Mouse (Mus musculus): ENCODE results near the gene Maff. TPM values are rescaled to one million over a fixed set of nuclear protein-coding genes. Genes with fewer than 3 reads are reported as not detected.
A peak's percentile ranks its signal among the peaks of the same experiment; 100 is the strongest.

The Maff gene
- polyA plus RNA-seq, 1 experiment from 2014 or later = 3.5 TPM

DNA sequence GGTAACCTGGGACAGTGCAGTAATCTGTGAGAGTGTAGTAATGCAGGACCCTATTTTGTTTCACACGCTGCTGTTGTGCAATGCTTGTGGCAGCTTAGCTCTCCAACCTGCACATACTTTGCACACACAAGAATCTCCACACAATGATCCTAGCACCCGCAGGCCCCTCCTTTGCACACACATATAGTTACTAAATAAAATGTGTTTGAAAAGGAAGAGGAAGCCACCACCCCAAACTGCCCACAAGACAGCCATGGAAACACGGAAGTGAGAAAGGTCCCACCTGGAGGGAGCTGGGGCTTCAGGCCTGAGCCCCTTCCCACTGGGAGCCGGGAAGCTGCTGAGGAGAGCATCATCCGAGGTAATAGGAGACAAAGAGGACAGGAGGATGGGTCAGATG, 7.4 kb upstream of the Maff start:
- no peak overlapping the region for H3K4me3 ChIP-seq (ENCODE audit: low read depth, low read length)
- ATAC-seq (replicated peaks; ENCODE audit: low FRiP score) (no peak), DNase-seq (ENCODE audit: low spot score) (no peak)
- no peaks in the 10 kb centered on the region for H3K4me1 ChIP-seq (replicated peaks; ENCODE audit: control insufficient read depth, insufficient read depth, low read length)
- no peaks in the 10 kb centered on the region for H3K9me3 ChIP-seq (ENCODE audit: control insufficient read depth, low read length)
- H3K4me2 ChIP-seq = no peak overlapping the region
- H3K27me3 ChIP-seq (replicated peaks; ENCODE audit: control insufficient read depth, insufficient read depth, low read length) = no peaks in the 10 kb centered on the region
- 61% methylated on average over 5 of the region's 5 CpGs for WGBS
- H3K27ac ChIP-seq (ENCODE audit: low read depth, low read length) = no peak overlapping the region
- H3K36me3 ChIP-seq (ENCODE audit: control insufficient read depth, insufficient read depth, low read length) = no peaks in the 10 kb centered on the region
- H3K9ac ChIP-seq (ENCODE audit: low read depth, low read length) = no peak overlapping the region

- Histone ChIP-seq H3K36me3 (ENCODE audit: control insufficient read depth, insufficient read depth, low read length) (no peaks in the 10 kb centered on the region), H3K27me3 (replicated peaks; ENCODE audit: control insufficient read depth, insufficient read depth, low read length) (no peaks in the 10 kb centered on the region), H3K9ac (ENCODE audit: low read depth, low read length) (no peak overlapping the region), H3K4me1 (replicated peaks; ENCODE audit: control insufficient read depth, insufficient read depth, low read length) (0 out of 2 replicates have a peak, but pooled peaks cover 5% of the 10 kb centered on the region), H3K9me3 (ENCODE audit: control insufficient read depth, low read length) (no peaks in the 10 kb centered on the region), H3K4me2 (no peak overlapping the region), H3K27ac (ENCODE audit: low read depth, low read length) (no peak overlapping the region), H3K4me3 (ENCODE audit: low read depth, low read length) (no peak overlapping the region)
- DNase-seq (ENCODE audit: low spot score) = no peak
- WGBS = 74% methylated on average over 6 of the region's 6 CpGs
- no peak for ATAC-seq (replicated peaks; ENCODE audit: low FRiP score)
Measured at GRCm38 (mm10) chr15:79342641-79343337, 3.6 kb upstream of the Maff start.

GRCm38 (mm10) chr15:79344627-79345026, 1.8 kb upstream of the Maff start:
- Histone ChIP-seq H3K36me3 (ENCODE audit: control insufficient read depth, insufficient read depth, low read length) (no peaks in the 10 kb centered on the region), H3K4me2 (no peak overlapping the region), H3K27me3 (replicated peaks; ENCODE audit: control insufficient read depth, insufficient read depth, low read length) (no peaks in the 10 kb centered on the region), H3K27ac (ENCODE audit: low read depth, low read length) (0 out of 2 replicates have a peak overlapping the region, but pooled peaks have one; percentile 13), H3K4me3 (ENCODE audit: low read depth, low read length) (no peak overlapping the region), H3K9me3 (ENCODE audit: control insufficient read depth, low read length) (no peaks in the 10 kb centered on the region), H3K4me1 (replicated peaks; ENCODE audit: control insufficient read depth, insufficient read depth, low read length) (peaks cover 17% of the 10 kb centered on the region), H3K9ac (ENCODE audit: low read depth, low read length) (no peak overlapping the region)
- 57% methylated on average over 4 of the region's 4 CpGs for WGBS
- DNase-seq (ENCODE audit: low spot score) (no peak), ATAC-seq (replicated peaks; ENCODE audit: low FRiP score) (no peak)

- DNase-seq (ENCODE audit: low spot score) (peak; percentile 93), ATAC-seq (replicated peaks; ENCODE audit: low FRiP score) (peak; percentile 88)
- peaks cover 30% of the 10 kb centered on the region for H3K4me1 ChIP-seq (replicated peaks; ENCODE audit: control insufficient read depth, insufficient read depth, low read length)
- H3K27me3 ChIP-seq (replicated peaks; ENCODE audit: control insufficient read depth, insufficient read depth, low read length) = no peaks in the 10 kb centered on the region
- H3K9me3 ChIP-seq (ENCODE audit: control insufficient read depth, low read length) = no peaks in the 10 kb centered on the region
- peak overlapping the region; percentile 81 for H3K4me3 ChIP-seq (ENCODE audit: low read depth, low read length)
- WGBS = under 1% methylated on average over 61 of the region's 61 CpGs
- H3K4me2 ChIP-seq = peak overlapping the region; percentile 92
- H3K36me3 ChIP-seq (ENCODE audit: control insufficient read depth, insufficient read depth, low read length) = no peaks in the 10 kb centered on the region
- H3K9ac ChIP-seq (ENCODE audit: low read depth, low read length) = peak overlapping the region; percentile 80
- H3K27ac ChIP-seq (ENCODE audit: low read depth, low read length) = peak overlapping the region; percentile 93
Measured at GRCm38 (mm10) chr15:79347165-79347844, 884 bp downstream of the Maff start.

- WGBS = under 1% methylated on average over 46 of the region's 46 CpGs
- Histone ChIP-seq H3K4me2 (peak overlapping the region; percentile 92), H3K36me3 (ENCODE audit: control insufficient read depth, insufficient read depth, low read length) (no peaks in the 10 kb centered on the region), H3K9ac (ENCODE audit: low read depth, low read length) (peak overlapping the region; percentile 80), H3K4me3 (ENCODE audit: low read depth, low read length) (peak overlapping the region; percentile 81), H3K4me1 (replicated peaks; ENCODE audit: control insufficient read depth, insufficient read depth, low read length) (peaks cover 30% of the 10 kb centered on the region), H3K27ac (ENCODE audit: low read depth, low read length) (peak overlapping the region; percentile 93), H3K9me3 (ENCODE audit: control insufficient read depth, low read length) (no peaks in the 10 kb centered on the region), H3K27me3 (replicated peaks; ENCODE audit: control insufficient read depth, insufficient read depth, low read length) (no peaks in the 10 kb centered on the region)
- DNase-seq (ENCODE audit: low spot score) (peak; percentile 75), ATAC-seq (replicated peaks; ENCODE audit: low FRiP score) (peak; percentile 87)
Measured at GRCm38 (mm10) chr15:79347845-79348506, 1.6 kb downstream of the Maff start.

DNA sequence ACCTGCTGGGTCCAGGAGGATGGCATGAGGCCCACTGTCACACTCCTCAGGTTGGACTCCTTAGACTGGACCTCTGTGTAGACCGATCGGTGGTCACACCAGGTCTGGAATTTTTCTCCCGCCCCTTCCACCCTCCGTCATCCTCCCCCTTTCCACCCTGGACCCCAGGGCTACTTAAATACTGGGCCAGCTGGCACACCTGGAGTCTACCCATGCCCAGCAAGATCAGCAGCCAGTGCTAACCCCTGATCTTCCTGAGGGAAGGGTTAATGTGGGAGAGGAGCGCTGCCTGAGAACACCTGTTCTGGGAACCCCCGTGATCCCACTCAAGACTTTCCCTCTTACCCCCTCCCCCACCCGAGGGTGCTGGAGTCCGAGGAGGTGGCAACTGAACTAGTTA, 2.2 kb downstream of the Maff start:
- ATAC-seq (replicated peaks; ENCODE audit: low FRiP score) (no peak), DNase-seq (ENCODE audit: low spot score) (no peak)
- Histone ChIP-seq H3K36me3 (ENCODE audit: control insufficient read depth, insufficient read depth, low read length) (no peaks in the 10 kb centered on the region), H3K27me3 (replicated peaks; ENCODE audit: control insufficient read depth, insufficient read depth, low read length) (no peaks in the 10 kb centered on the region), H3K9me3 (ENCODE audit: control insufficient read depth, low read length) (no peaks in the 10 kb centered on the region), H3K4me2 (peak overlapping the region; percentile 92), H3K4me3 (ENCODE audit: low read depth, low read length) (peak overlapping the region; percentile 81), H3K9ac (ENCODE audit: low read depth, low read length) (peak overlapping the region; percentile 80), H3K27ac (ENCODE audit: low read depth, low read length) (no peak overlapping the region), H3K4me1 (replicated peaks; ENCODE audit: control insufficient read depth, insufficient read depth, low read length) (peaks cover 30% of the 10 kb centered on the region)
- 70% methylated on average over 8 of the region's 8 CpGs for WGBS

DNA sequence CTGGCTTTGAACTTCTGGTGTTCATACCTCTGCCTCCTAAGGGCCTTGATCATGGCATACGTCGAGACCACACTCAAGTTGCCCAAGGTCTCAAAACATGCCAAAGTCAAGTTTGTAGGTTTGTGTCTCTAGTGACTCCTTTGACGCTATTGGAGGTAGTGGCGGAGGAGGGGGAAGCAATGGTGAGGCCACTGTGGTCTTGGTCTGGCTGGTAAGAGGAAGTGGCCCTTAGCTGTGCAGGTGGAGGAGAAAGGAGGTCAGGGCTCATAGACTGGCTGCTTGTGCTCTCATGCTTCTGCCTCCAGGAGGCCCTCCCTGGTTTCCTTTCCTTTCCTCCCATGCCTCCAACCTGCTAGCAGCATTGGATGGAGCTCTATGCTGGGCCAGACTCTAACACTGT, 4.4 kb downstream of the Maff start:
- ATAC-seq (replicated peaks; ENCODE audit: low FRiP score) (no peak), DNase-seq (ENCODE audit: low spot score) (no peak)
- peak overlapping the region; percentile 30; the same call in 1 of the 2 replicates for H3K9ac ChIP-seq (ENCODE audit: low read depth, low read length)
- no peak overlapping the region for H3K4me3 ChIP-seq (ENCODE audit: low read depth, low read length)
- no peaks in the 10 kb centered on the region for H3K9me3 ChIP-seq (ENCODE audit: control insufficient read depth, low read length)
- H3K36me3 ChIP-seq (ENCODE audit: control insufficient read depth, insufficient read depth, low read length) = no peaks in the 10 kb centered on the region
- no peak overlapping the region for H3K4me2 ChIP-seq
- WGBS = 83% methylated on average over 4 of the region's 4 CpGs
- peaks cover 30% of the 10 kb centered on the region for H3K4me1 ChIP-seq (replicated peaks; ENCODE audit: control insufficient read depth, insufficient read depth, low read length)
- no peaks in the 10 kb centered on the region for H3K27me3 ChIP-seq (replicated peaks; ENCODE audit: control insufficient read depth, insufficient read depth, low read length)
- no peak overlapping the region for H3K27ac ChIP-seq (ENCODE audit: low read depth, low read length)

GRCm38 (mm10) chr15:79351331-79351767, 4.9 kb downstream of the Maff start:
- H3K4me2 ChIP-seq = peak overlapping the region; percentile 3; the same call in 1 of the 2 replicates
- H3K9me3 ChIP-seq (ENCODE audit: control insufficient read depth, low read length) = no peaks in the 10 kb centered on the region
- no peak overlapping the region for H3K27ac ChIP-seq (ENCODE audit: low read depth, low read length)
- H3K9ac ChIP-seq (ENCODE audit: low read depth, low read length) = peak overlapping the region; percentile 30; the same call in 1 of the 2 replicates
- no peaks in the 10 kb centered on the region for H3K36me3 ChIP-seq (ENCODE audit: control insufficient read depth, insufficient read depth, low read length)
- no peaks in the 10 kb centered on the region for H3K27me3 ChIP-seq (replicated peaks; ENCODE audit: control insufficient read depth, insufficient read depth, low read length)
- H3K4me1 ChIP-seq (replicated peaks; ENCODE audit: control insufficient read depth, insufficient read depth, low read length) = peaks cover 31% of the 10 kb centered on the region
- H3K4me3 ChIP-seq (ENCODE audit: low read depth, low read length) = no peak overlapping the region
- ATAC-seq (replicated peaks; ENCODE audit: low FRiP score) (no peak), DNase-seq (ENCODE audit: low spot score) (no peak)
- 33% methylated on average over 15 of the region's 15 CpGs for WGBS

All from liver, embryonic 11.5 days (tissue).